Mouse (Mus musculus) G1E (cell line): ENCODE data around the gene Map3k5.

Experiments used
- CTCF ChIP-seq: IDR thresholded peaks from 2 replicates; pipeline ENCODE4 v1.5.1; 2012; ENCODE audit warnings: low read depth, low read length, inconsistent platforms, mixed read lengths
- GATA2 ChIP-seq: IDR thresholded peaks from 2 replicates; pipeline ENCODE4 v1.6.1; 2012; ENCODE audit warnings: low read depth, low read length, inconsistent platforms, borderline replicate concordance
- POLR2AphosphoS5 ChIP-seq: IDR thresholded peaks from 2 replicates; pipeline ENCODE4 v1.6.1; 2012; ENCODE audit warnings: low read depth, low read length, inconsistent platforms; ENCODE audit not compliant: insufficient replicate concordance
- TAL1 ChIP-seq: conservative IDR thresholded peaks from 2 replicates; pipeline ENCODE4 v1.6.1; 2012; ENCODE audit warnings: low read depth, low read length, inconsistent platforms, mixed read lengths

DNA sequence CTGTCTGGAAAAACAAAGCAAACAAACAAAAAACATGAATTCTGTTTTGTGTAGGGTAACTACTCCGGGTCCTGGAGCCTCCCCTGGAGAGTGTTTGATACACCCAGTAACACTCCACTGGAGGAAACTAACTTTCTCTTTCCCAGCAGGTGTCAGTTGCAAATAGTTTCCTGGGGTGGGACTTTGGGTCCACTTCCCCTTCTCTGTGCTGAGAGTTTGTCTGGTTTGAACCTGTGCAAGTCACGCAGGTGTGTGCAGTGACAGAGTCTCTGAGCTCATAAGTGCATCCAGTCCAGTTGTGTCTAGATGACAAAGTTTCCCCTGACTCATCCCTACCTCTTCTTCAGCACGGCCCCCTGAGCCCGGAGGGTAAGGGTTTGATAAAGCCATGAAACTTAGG lies 20.5 kb upstream of the Map3k5 start:
- TF ChIP-seq CTCF (no peak), TAL1 (no peak), GATA2 (no peak), POLR2AphosphoS5 (no peak)
